9 mouse cellular contexts compared by ENCODE assay signal in genomic region chr13:113917868-113918411, GRCm38 (mm10).
A peak's percentile ranks its signal among the peaks of the same experiment; 100 is the strongest.
DNase-seq lines count a peak whose midpoint lies in the region; ATAC-seq and TF ChIP-seq lines count a peak whose summit lies in the region.
"Had no signal": no experiment of that assay in that cellular context is flagged by ENCODE, and none has a peak within 500 bp of the region (broad histone marks: within the 10 kb centered on the region; RNA-seq: fewer than 3 reads in every experiment).

No protein-coding gene starts in this region.

- DNase-seq in layer of hippocampus, adult 2 months (ENCODE audit: low spot score in 2 of 2), result no peak
- DNase-seq in layer of hippocampus, postnatal 36 days, result no peak
- DNase-seq in cerebellum, postnatal 10 days, result peak; percentile 78 to 85
- DNase-seq in neural tube, embryonic 10.5 days (ENCODE audit: extremely low spot score, low spot score), result peak; percentile 51
- DNase-seq in kidney, postnatal 14 days, result no peak
- no peak for DNase-seq in kidney, adult 11 months
- no peak for DNase-seq in kidney, adult 18-20 months

- H3K36me3 ChIP-seq in forebrain, embryonic 16.5 days (ENCODE audit: control insufficient read depth, insufficient read depth), result no peaks in the 10 kb centered on the region

- peaks cover 24% of the 10 kb centered on the region for H3K4me1 ChIP-seq in forebrain, embryonic 16.5 days (replicated peaks; ENCODE audit: control insufficient read depth, insufficient read depth, low read length)

- H3K9ac ChIP-seq in forebrain, embryonic 16.5 days (replicated peaks; ENCODE audit: low read depth, low read length), result peak overlapping the region; percentile 20; the same call in 1 of the 2 replicates

- WGBS in forebrain, embryonic 16.5 days, result 6% methylated on average over 15 of the region's 15 CpGs

- no peak for TF ChIP-seq CTCF in layer of hippocampus, adult 2 months (conservative IDR thresholded peaks at IDR 0.05)

- peak overlapping the region; percentile 36; the same call in 1 of the 2 replicates for H3K27ac ChIP-seq in layer of hippocampus, adult 2 months
- H3K27ac ChIP-seq in forebrain, embryonic 16.5 days (ENCODE audit: low read length), result peak overlapping the region; percentile 31

- no peaks in the 10 kb centered on the region for H3K27me3 ChIP-seq in forebrain, embryonic 16.5 days (replicated peaks; ENCODE audit: control insufficient read depth, insufficient read depth, low read length)
- H3K27me3 ChIP-seq: CH12.LX had no signal

- H3K4me3 ChIP-seq in layer of hippocampus, adult 2 months, result peak overlapping the region; percentile 36
- H3K4me3 ChIP-seq in forebrain, embryonic 16.5 days (replicated peaks; ENCODE audit: low read length), result peak overlapping the region; percentile 10

- H3K9me3 ChIP-seq in forebrain, embryonic 16.5 days (ENCODE audit: control insufficient read depth, low read length), result no peaks in the 10 kb centered on the region

- peak; percentile 88 for ATAC-seq in forebrain, embryonic 16.5 days

- peak overlapping the region; percentile 44 for H3K4me2 ChIP-seq in forebrain, embryonic 16.5 days (ENCODE audit: low read length)

Comparison
In these comparisons a context has a peak if more than half of its experiments do, and no peak if none do; other contexts are left out.
1. DNase-seq: peak in cerebellum, postnatal 10 days (2 of 2) and neural tube, embryonic 10.5 days (single experiment); none in layer of hippocampus, adult 2 months (0 of 2), layer of hippocampus, postnatal 36 days (0 of 2), kidney, postnatal 14 days (single experiment), kidney, adult 11 months (single experiment) and kidney, adult 18-20 months (single experiment).